Mouse (Mus musculus): ENCODE data around the gene Mbip. TPM values are rescaled to one million over a fixed set of nuclear protein-coding genes. Genes with fewer than 3 reads are reported as not detected.

The Mbip gene
- polyA plus RNA-seq, 1 experiment from 2014 or later, result 211 TPM

Other genes with a start within 250 kb of the Mbip start
- gene Nkx2-1, start 191.0 kb upstream of the Mbip start, polyA plus RNA-seq (2015; fragmentation: Nextera tagmentation; extraction: Ambion mirVana), result 74.8 and 91.7 TPM in 2 replicates

Data from lung, embryonic 16.5 days (tissue).